Mouse (Mus musculus) adrenal gland, adult (tissue): ENCODE measurements around the gene Gm15080.
"Not testable (repeated sequence)": the region's sequence is repeated elsewhere in the genome, so short reads cannot be mapped to it uniquely, and the experiment has no call there.

ENCODE experiments used
- DNase-seq, 2 experiments: peaks; one replicate each; pipeline ENCODE4 v3.0.0; 2022 to 2023; ENCODE audit warnings: low spot score in 1 of 2; ENCODE audit not compliant: inconsistent age in 2 of 2

Gene Gm15080

GRCm38 (mm10) chrX:147992693-147993092, at the start of gene Gm15080:
Gene Gm15080, plus strand, starts transcription at chrX:147992993.
- DNase-seq: not testable (repeated sequence)
